Mouse (Mus musculus) E14TG2a.4 (cell line): Measurements from ENCODE around the gene Miga2.

Experiments used
- CTCF ChIP-seq: conservative IDR thresholded peaks from 2 replicates; pipeline ENCODE4 v1.5.1; 2014; ENCODE audit warnings: low read length
- NANOG ChIP-seq: IDR thresholded peaks from 2 replicates; pipeline ENCODE4 v1.6.1; 2014; ENCODE audit warnings: borderline replicate concordance, low read length, mixed read lengths

DNA sequence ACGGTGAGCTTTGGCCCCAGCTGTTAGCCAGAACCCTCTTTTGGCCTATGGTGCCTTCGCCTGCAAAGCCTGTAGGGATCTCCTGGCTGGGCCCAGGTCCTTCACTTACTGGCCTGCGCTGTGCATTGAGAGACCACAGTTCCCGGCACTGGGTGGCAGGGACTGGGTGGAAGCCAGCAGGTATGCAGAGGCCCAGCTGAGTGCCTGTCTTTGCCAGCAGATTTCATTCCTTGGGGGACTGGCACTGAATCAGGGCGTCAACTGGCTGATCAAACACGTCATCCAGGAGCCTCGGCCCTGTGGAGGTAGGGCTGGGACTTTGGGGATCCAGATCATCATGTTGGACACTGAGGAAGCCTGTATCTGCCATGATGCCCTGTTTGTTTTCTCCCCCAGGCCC is 31.7 kb downstream of the Miga2 start:
- TF ChIP-seq NANOG = no peak
- no peak for TF ChIP-seq CTCF
